Mouse (Mus musculus) frontal cortex, postnatal 25 days (tissue): ENCODE results near the gene Myo1b.

ENCODE experiments used
- DNase-seq, 2 experiments: peaks; one replicate each; pipeline ENCODE4 v3.0.0; 2022; ENCODE audit warnings: low spot score in 2 of 2

Gene Myo1b

GRCm38 (mm10) chr1:51795586-51796309 is 120.1 kb downstream of the Myo1b start:
- no peak for DNase-seq

- DNase-seq, result no peak
These were observed 126.6 kb downstream of the Myo1b start for GRCm38 (mm10) chr1:51789269-51789668.

GRCm38 (mm10) chr1:51782091-51782490 is 133.8 kb downstream of the Myo1b start:
- DNase-seq, result no peak

GRCm38 (mm10) chr1:51780357-51780756 is 135.5 kb downstream of the Myo1b start:
- no peak for DNase-seq

- DNase-seq, result no peak
These were observed 137.6 kb downstream of the Myo1b start for GRCm38 (mm10) chr1:51778241-51778640.

GRCm38 (mm10) chr1:51770504-51770871 is 145.4 kb downstream of the Myo1b start:
- DNase-seq, result no peak

GRCm38 (mm10) chr1:51769815-51770503 is 145.9 kb downstream of the Myo1b start:
- no peak for DNase-seq

- DNase-seq, result no peak
These were observed 149.6 kb downstream of the Myo1b start for GRCm38 (mm10) chr1:51766271-51766670.

GRCm38 (mm10) chr1:51765156-51765555 is 150.7 kb downstream of the Myo1b start:
- no peak for DNase-seq

GRCm38 (mm10) chr1:51759657-51760056 is 156.2 kb downstream of the Myo1b start:
- DNase-seq, result no peak

GRCm38 (mm10) chr1:51758326-51759109 is 157.4 kb downstream of the Myo1b start:
- peak; percentile 9 to 28 for DNase-seq

GRCm38 (mm10) chr1:51753621-51754020 is 162.2 kb downstream of the Myo1b start:
- DNase-seq, result no peak

GRCm38 (mm10) chr1:51751006-51751405 is 164.9 kb downstream of the Myo1b start:
- DNase-seq, result no peak

- no peak for DNase-seq
These were observed 167.6 kb downstream of the Myo1b start for GRCm38 (mm10) chr1:51748306-51748705.

- no peak for DNase-seq
These were observed 168.4 kb downstream of the Myo1b start for GRCm38 (mm10) chr1:51747494-51747893.

- DNase-seq, result no peak
These were observed 169.1 kb downstream of the Myo1b start for GRCm38 (mm10) chr1:51746711-51747240.

GRCm38 (mm10) chr1:51743756-51744425 is 172.0 kb downstream of the Myo1b start:
- no peak for DNase-seq

GRCm38 (mm10) chr1:51742586-51742985 is 173.3 kb downstream of the Myo1b start:
- no peak for DNase-seq

GRCm38 (mm10) chr1:51740626-51741231 is 175.1 kb downstream of the Myo1b start:
- no peak for DNase-seq

GRCm38 (mm10) chr1:51739252-51739852 is 176.5 kb downstream of the Myo1b start:
- DNase-seq, result no peak

GRCm38 (mm10) chr1:51736822-51737221 is 179.0 kb downstream of the Myo1b start:
- no peak for DNase-seq
